Mouse (Mus musculus) B cell, adult 67 days (primary cell): ENCODE measurements around the gene Gpd1l. TPM values are rescaled to one million over a fixed set of nuclear protein-coding genes. Genes with fewer than 3 reads are reported as not detected.

ENCODE experiments used
- total RNA-seq, 2 experiments: library from RNA; stranded (reverse); gene quantifications; 4 replicates each; pipeline ENCODE4 v1.2.4; 2023

Gpd1l gene
- total RNA-seq = 10 to 100 TPM; 70.8 to 79.7 TPM

GRCm38 (mm10) chr9:114933723-114934171 is at the start of gene Gpd1l:
Gpd1l (minus strand) TSS chr9:114933987.

GRCm38 (mm10) chr9:114982689-114983360 is 49.0 kb upstream of the Gpd1l start, which contains the start of gene Rps27rt:
Rps27rt (minus strand) TSS chr9:114982739.

GRCm38 (mm10) chr9:114978281-114979111 is 44.7 kb upstream of the Gpd1l start, which contains the start of gene Osbpl10:
Osbpl10 (plus strand) TSS chr9:114978569.

Other genes starting within 250 kb of the Gpd1l start
- gene Dync1li1, start 245.2 kb downstream of the Gpd1l start, total RNA-seq = 10 to 100 TPM; 42.9 to 48.1 TPM
- 100 to 1,000 TPM in 1 of 2 experiments, 10 to 100 TPM in 1; 97.6 to 105 TPM for gene Cmtm6, start 202.9 kb downstream of the Gpd1l start, total RNA-seq
- gene Cmtm7, start 152.1 kb downstream of the Gpd1l start, total RNA-seq = 100 to 1,000 TPM; 167 to 177 TPM
- 1 to 10 TPM in 1 of 2 experiments, under 1 TPM in 1; 0.58 to 2.0 TPM for gene Cmtm8, start 89.8 kb downstream of the Gpd1l start, total RNA-seq
- gene Osbpl10, start 44.6 kb upstream of the Gpd1l start, total RNA-seq = not detected
- 100 to 1,000 TPM; 188 to 208 TPM for gene Rps27rt, start 48.8 kb upstream of the Gpd1l start, total RNA-seq